In the genomic region with DNA sequence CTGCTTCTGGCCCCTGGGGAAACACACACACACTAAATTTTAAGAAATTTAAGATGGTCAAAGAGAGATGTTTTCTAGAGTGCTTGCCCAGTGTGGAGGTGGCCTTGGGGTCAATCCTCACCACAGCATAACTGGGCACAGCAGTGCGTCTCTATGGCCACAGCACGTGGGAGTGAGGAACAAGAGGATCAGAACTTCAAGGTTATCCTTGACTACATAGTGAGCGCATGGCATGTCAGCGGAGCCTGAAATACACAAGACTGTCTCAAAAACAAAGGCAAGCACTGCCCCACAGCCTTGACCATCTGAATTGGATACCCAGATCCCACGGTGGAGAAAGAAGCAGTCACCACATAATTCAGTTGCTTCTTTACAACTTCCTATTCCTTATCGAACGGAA, we compare ENCODE assay signal across 23 mouse cellular contexts. TPM values are rescaled to one million over a fixed set of nuclear protein-coding genes. Genes with fewer than 3 reads are reported as not detected.
DNase-seq lines count a peak whose midpoint lies in the region; ATAC-seq lines count a peak whose summit lies in the region.
"Had no signal": no experiment of that assay in that cellular context is flagged by ENCODE, and none has a peak within 500 bp of the region (broad histone marks: within the 10 kb centered on the region; RNA-seq: fewer than 3 reads in every experiment).

No protein-coding gene starts in this region.

- WGBS in hindbrain, embryonic 14.5 days = 90% methylated on average over 7 of the region's 7 CpGs
- 83% methylated on average over 7 of the region's 7 CpGs for WGBS in hindbrain, embryonic 11.5 days

- ATAC-seq in hindbrain, embryonic 14.5 days (ENCODE audit: low FRiP score) = no peak
- no peak for ATAC-seq in hindbrain, embryonic 11.5 days (ENCODE audit: low FRiP score)
- ATAC-seq: activated CD4-positive, CD25-positive, alpha-beta regulatory T cell, adult 4 months; forebrain, embryonic 14.5 days; hindbrain, postnatal 0 days; Patski had no signal

- H3K27ac ChIP-seq in hindbrain, embryonic 14.5 days = no peak overlapping the region
- H3K27ac ChIP-seq in hindbrain, embryonic 11.5 days (ENCODE audit: low read depth, low read length) = no peak overlapping the region
- H3K27ac ChIP-seq: embryonic facial prominence, embryonic 15.5 days; forebrain, embryonic 10.5 days; heart, embryonic 13.5 days; hindbrain, embryonic 12.5 days; hindbrain, postnatal 0 days had no signal

- H3K36me3 ChIP-seq in hindbrain, embryonic 14.5 days (replicated peaks; ENCODE audit: control insufficient read depth, insufficient read depth) = no peaks in the 10 kb centered on the region
- H3K36me3 ChIP-seq in hindbrain, embryonic 11.5 days (ENCODE audit: control insufficient read depth, insufficient read depth, low read length) = no peaks in the 10 kb centered on the region
- H3K36me3 ChIP-seq: embryonic facial prominence, embryonic 15.5 days; forebrain, embryonic 10.5 days; heart, embryonic 13.5 days; hindbrain, embryonic 12.5 days had no signal

- DNase-seq in hindbrain, embryonic 14.5 days (ENCODE audit: low spot score) = peak; percentile 6
- no peak for DNase-seq in hindbrain, embryonic 11.5 days (ENCODE audit: low spot score)
- DNase-seq in adrenal gland, postnatal 10 days = peak; percentile 15
- DNase-seq in adrenal gland, postnatal 36 days = peak; percentile 25 to 59
- no peak for DNase-seq in natural killer cell, adult 2 months (ENCODE audit: low spot score in 2 of 2)
- DNase-seq in cerebellum, postnatal 14 days = no peak
- DNase-seq: cerebellum, adult 18-20 months; cerebellum, adult 9-11 months; embryo, embryonic 11 days; gastrocnemius, postnatal 36 days; heart, adult 11 months; heart, postnatal 36 days had no signal

- H3K9me3 ChIP-seq in hindbrain, embryonic 14.5 days (ENCODE audit: control insufficient read depth, low read length) = no peaks in the 10 kb centered on the region
- H3K9me3 ChIP-seq in hindbrain, embryonic 11.5 days (ENCODE audit: control insufficient read depth, low read length) = no peaks in the 10 kb centered on the region
- H3K9me3 ChIP-seq: embryonic facial prominence, embryonic 15.5 days; heart, embryonic 13.5 days; hindbrain, embryonic 12.5 days had no signal

- H3K4me3 ChIP-seq in hindbrain, embryonic 14.5 days (replicated peaks; ENCODE audit: low read length) = no peak overlapping the region
- H3K4me3 ChIP-seq in hindbrain, embryonic 11.5 days (ENCODE audit: low read depth, low read length) = no peak overlapping the region
- H3K4me3 ChIP-seq: embryonic facial prominence, embryonic 15.5 days; erythroblast, embryonic 14.5 days; forebrain, embryonic 10.5 days; heart, embryonic 13.5 days; hindbrain, embryonic 12.5 days had no signal

- no peaks in the 10 kb centered on the region for H3K27me3 ChIP-seq in hindbrain, embryonic 14.5 days (ENCODE audit: control insufficient read depth, insufficient read depth, low read length)
- H3K27me3 ChIP-seq in hindbrain, embryonic 11.5 days (ENCODE audit: control insufficient read depth, insufficient read depth, low read length) = no peaks in the 10 kb centered on the region
- H3K27me3 ChIP-seq: embryonic facial prominence, embryonic 15.5 days; heart, embryonic 13.5 days; Patski had no signal

- H3K9ac ChIP-seq in hindbrain, embryonic 14.5 days = no peak overlapping the region
- H3K9ac ChIP-seq in hindbrain, embryonic 11.5 days (ENCODE audit: low read depth, low read length) = no peak overlapping the region
- H3K9ac ChIP-seq: embryonic facial prominence, embryonic 15.5 days; heart, embryonic 13.5 days; hindbrain, embryonic 12.5 days had no signal

- no peak overlapping the region for H3K4me2 ChIP-seq in hindbrain, embryonic 14.5 days (replicated peaks)
- no peak overlapping the region for H3K4me2 ChIP-seq in hindbrain, embryonic 11.5 days (replicated peaks; ENCODE audit: low read depth, low read length)
- H3K4me2 ChIP-seq: embryonic facial prominence, embryonic 15.5 days; heart, embryonic 13.5 days; hindbrain, embryonic 12.5 days had no signal

- no peaks in the 10 kb centered on the region for H3K4me1 ChIP-seq in hindbrain, embryonic 14.5 days (replicated peaks; ENCODE audit: control insufficient read depth, insufficient read depth, low read length)
- H3K4me1 ChIP-seq in hindbrain, embryonic 11.5 days (replicated peaks; ENCODE audit: control insufficient read depth, insufficient read depth, low read length) = no peaks in the 10 kb centered on the region
- H3K4me1 ChIP-seq: embryonic facial prominence, embryonic 15.5 days; forebrain, embryonic 10.5 days; heart, embryonic 13.5 days; hindbrain, embryonic 12.5 days had no signal

RNA-seq across cellular contexts. Expression of a gene that starts 1.5 kb away (rescaled TPM):
- polyA plus RNA-seq in hindbrain, embryonic 14.5 days (2014; fragmentation: Nextera tagmentation; extraction: Ambion mirVana) = 41.2 and 42.0 TPM in 2 replicates
- 1.9 and 2.1 TPM in 2 replicates for polyA plus RNA-seq in hindbrain, embryonic 11.5 days (2014; fragmentation: Nextera tagmentation; extraction: Ambion mirVana)
- total RNA-seq in adrenal gland, postnatal 10 days (2021) = 1 to 10 TPM; 5.5 to 9.0 TPM
- 10 to 100 TPM; 10.1 to 17.8 TPM for total RNA-seq in adrenal gland, postnatal 36 days (2021)
- polyA plus RNA-seq: erythroblast, embryonic 14.5 days had no signal

RNA-seq across cellular contexts. Expression of a gene that starts 22.9 kb away (rescaled TPM):
- 2.5 and 2.8 TPM in 2 replicates for polyA plus RNA-seq in hindbrain, embryonic 14.5 days (2014; fragmentation: Nextera tagmentation; extraction: Ambion mirVana)
- 0.49 and 0.63 TPM in 2 replicates for polyA plus RNA-seq in hindbrain, embryonic 11.5 days (2014; fragmentation: Nextera tagmentation; extraction: Ambion mirVana)
- total RNA-seq in adrenal gland, postnatal 10 days (2021) = under 1 TPM; 0.69 to 0.97 TPM
- 1 to 10 TPM; 1.4 TPM for total RNA-seq in adrenal gland, postnatal 36 days (2021)
- total RNA-seq: CH12.LX had no signal
- polyA plus RNA-seq: activated CD4-positive, CD25-positive, alpha-beta regulatory T cell, adult 4 months; erythroblast, embryonic 14.5 days had no signal

RNA-seq across cellular contexts. Expression of a gene that starts 23.5 kb away (rescaled TPM):
- polyA plus RNA-seq in hindbrain, embryonic 14.5 days (2014; fragmentation: Nextera tagmentation; extraction: Ambion mirVana) = 0.74 and 0.92 TPM in 2 replicates
- 0.52 and 1.1 TPM in 2 replicates for polyA plus RNA-seq in hindbrain, embryonic 11.5 days (2014; fragmentation: Nextera tagmentation; extraction: Ambion mirVana)
- total RNA-seq in adrenal gland, postnatal 10 days (2021) = under 1 TPM; 0.48 to 0.58 TPM
- total RNA-seq in adrenal gland, postnatal 36 days (2021) = not detected
- total RNA-seq: CH12.LX had no signal
- polyA plus RNA-seq: activated CD4-positive, CD25-positive, alpha-beta regulatory T cell, adult 4 months; embryonic facial prominence, embryonic 11.5 days had no signal

RNA-seq across cellular contexts. Expression of a gene that starts 34.6 kb away (rescaled TPM):
- 22.3 and 24.5 TPM in 2 replicates for polyA plus RNA-seq in hindbrain, embryonic 14.5 days (2014; fragmentation: Nextera tagmentation; extraction: Ambion mirVana)
- polyA plus RNA-seq in hindbrain, embryonic 11.5 days (2014; fragmentation: Nextera tagmentation; extraction: Ambion mirVana) = 39.1 and 40.9 TPM in 2 replicates
- total RNA-seq in adrenal gland, postnatal 10 days (2021) = 10 to 100 TPM; 24.4 to 28.0 TPM
- total RNA-seq in adrenal gland, postnatal 36 days (2021) = 10 to 100 TPM; 24.5 to 28.1 TPM

RNA-seq across cellular contexts. Expression of a gene that starts 53.6 kb away (rescaled TPM):
- polyA plus RNA-seq in hindbrain, embryonic 14.5 days (2014; fragmentation: Nextera tagmentation; extraction: Ambion mirVana) = 52.0 and 58.9 TPM in 2 replicates
- polyA plus RNA-seq in hindbrain, embryonic 11.5 days (2014; fragmentation: Nextera tagmentation; extraction: Ambion mirVana) = 47.6 and 49.3 TPM in 2 replicates
- total RNA-seq in adrenal gland, postnatal 10 days (2021) = 10 to 100 TPM; 27.1 to 28.4 TPM
- total RNA-seq in adrenal gland, postnatal 36 days (2021) = 10 to 100 TPM; 31.4 to 39.4 TPM

Comparison
In these comparisons a context has a peak if more than half of its experiments do, and no peak if none do; other contexts are left out.
1. DNase-seq: peak in hindbrain, embryonic 14.5 days (single experiment), adrenal gland, postnatal 10 days (single experiment) and adrenal gland, postnatal 36 days (2 of 2); none in hindbrain, embryonic 11.5 days (single experiment), natural killer cell, adult 2 months (0 of 2) and cerebellum, postnatal 14 days (0 of 2).